Mouse (Mus musculus) embryonic fibroblast, embryonic 13.5 days (primary cell): Measurements from ENCODE around the gene Ier5l. TPM values are rescaled to one million over a fixed set of nuclear protein-coding genes. Genes with fewer than 3 reads are reported as not detected.
A peak's percentile ranks its signal among the peaks of the same experiment; 100 is the strongest.

ENCODE experiments used
- H3K27ac ChIP-seq: 2 replicates; pipeline ENCODE4 v1.5.1; 2012; ENCODE audit warnings: low read length, control low read depth, inconsistent platforms; ENCODE audit not compliant: insufficient read depth
- H3K4me1 ChIP-seq: 2 replicates; pipeline ENCODE4 v1.6.1; 2011; ENCODE audit warnings: low read length; ENCODE audit not compliant: control insufficient read depth, insufficient read depth
- H3K4me3 ChIP-seq: 2 replicates; pipeline ENCODE4 v1.5.1; 2011; ENCODE audit warnings: mild to moderate bottlenecking, control low read depth, low read length; ENCODE audit not compliant: insufficient read depth
- CTCF ChIP-seq: IDR thresholded peaks from 2 replicates; pipeline ENCODE4 v1.5.1; 2011; ENCODE audit warnings: mild to moderate bottlenecking, control low read depth, low read length, moderate library complexity, borderline replicate concordance; ENCODE audit not compliant: insufficient read depth
- POLR2A ChIP-seq: IDR thresholded peaks from 2 replicates; pipeline ENCODE4 v1.6.1; 2011; ENCODE audit warnings: low read depth, mild to moderate bottlenecking, control low read depth, low read length, moderate library complexity
- polyA plus RNA-seq: library from polyadenylated mRNA; stranded (reverse); fragments of >200 nt; gene quantifications from 2 replicates; pipeline ENCODE4 v1.2.4, GENCODE M21; 2011; ENCODE audit warnings: low read depth; ENCODE audit not compliant: missing spikeins, insufficient read length

Ier5l gene
- 17.1 and 18.1 TPM in 2 replicates for polyA plus RNA-seq

DNA sequence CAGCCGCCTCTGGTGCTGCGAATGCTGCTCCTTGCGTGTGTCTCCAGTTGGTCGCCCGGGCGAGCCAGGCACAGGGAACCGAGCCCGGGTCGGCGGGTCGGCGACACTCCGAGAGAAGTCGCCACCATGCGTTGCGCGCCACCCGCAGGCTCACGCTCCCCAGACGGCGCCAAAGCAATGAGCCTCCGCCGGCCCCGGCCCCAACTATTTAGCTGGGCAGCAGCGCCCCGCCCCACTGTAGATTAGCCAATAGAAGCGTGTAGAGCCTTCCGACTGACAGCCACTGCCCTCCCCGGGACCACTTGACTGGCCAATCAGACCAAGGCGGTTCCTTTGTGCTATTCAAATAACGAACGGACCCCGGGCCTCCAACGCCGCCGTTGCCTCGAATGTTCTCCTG lies at the start of gene Ier5l:
Gene Ier5l, minus strand, starts transcription at position 181 of the 400 bp plus-strand sequence.
- H3K27ac ChIP-seq = peak within 1 kb of the TSS; percentile 98
- TF ChIP-seq CTCF (no peak), POLR2A (peak; percentile 100)
- peaks cover 3% of the 10 kb centered on the region for H3K4me1 ChIP-seq
- peak within 1 kb of the TSS; percentile 76 for H3K4me3 ChIP-seq

DNA sequence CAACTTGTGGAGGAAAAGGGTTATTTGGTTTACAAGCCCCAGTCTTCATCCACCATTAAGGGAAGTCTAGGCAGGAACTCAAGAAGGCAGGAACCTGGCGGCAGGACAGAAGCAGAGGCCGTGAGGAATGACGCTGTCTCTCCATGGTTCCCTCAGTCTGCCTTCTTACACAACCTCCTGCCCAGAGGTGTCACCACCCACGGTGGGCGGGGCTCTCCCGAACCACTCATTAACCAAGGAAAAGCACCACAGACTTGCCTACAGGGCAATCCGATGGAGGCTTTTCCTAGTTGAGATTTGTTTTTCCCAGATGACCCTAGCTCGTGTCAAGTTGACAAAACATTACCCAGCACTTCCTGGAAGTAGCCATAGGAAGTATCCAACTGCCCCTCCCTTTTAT lies 49.7 kb upstream of the Ier5l start:
- no peak overlapping the region for H3K4me3 ChIP-seq
- peaks cover 5% of the 10 kb centered on the region; the same call in 1 of the 2 replicates for H3K4me1 ChIP-seq
- TF ChIP-seq CTCF = no peak
- no peak for TF ChIP-seq POLR2A
- H3K27ac ChIP-seq = no peak overlapping the region

DNA sequence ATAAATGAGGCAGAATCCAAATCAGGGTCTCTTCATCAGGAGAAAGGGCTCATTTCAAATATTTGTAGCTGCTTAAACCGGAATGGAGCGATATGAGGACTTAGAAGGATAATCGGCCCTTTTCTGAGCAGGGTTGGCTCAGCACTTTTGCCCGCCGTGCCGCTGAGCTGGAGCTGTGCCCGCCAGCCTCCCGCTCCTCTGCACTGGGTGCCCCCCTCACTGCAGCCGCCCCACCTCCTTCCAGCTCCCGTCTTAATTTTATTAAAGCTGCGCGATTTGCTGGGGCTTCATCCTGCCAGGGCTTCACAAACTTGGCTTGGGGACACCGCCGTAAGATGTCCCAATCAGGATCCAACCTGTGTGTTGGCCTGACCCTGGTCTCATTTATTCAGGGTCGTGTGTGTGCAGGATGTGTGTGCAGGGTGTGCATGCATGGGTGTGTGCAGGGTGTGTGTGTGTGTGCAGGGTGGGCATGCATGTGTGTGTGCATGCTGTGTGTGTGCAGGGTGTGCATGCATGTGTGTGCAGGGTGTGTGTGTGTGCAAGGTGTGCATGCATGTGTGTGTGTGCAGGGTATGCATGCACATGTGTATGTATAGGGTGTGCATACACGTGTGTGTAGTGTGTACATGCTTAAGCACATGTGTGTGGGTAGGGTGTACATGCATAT lies 36.8 kb upstream of the Ier5l start:
- H3K4me3 ChIP-seq = no peak overlapping the region
- no peak overlapping the region for H3K27ac ChIP-seq
- TF ChIP-seq POLR2A (no peak), CTCF (peak; percentile 25; the same call in 1 of the 2 replicates)
- H3K4me1 ChIP-seq = no peaks in the 10 kb centered on the region

DNA sequence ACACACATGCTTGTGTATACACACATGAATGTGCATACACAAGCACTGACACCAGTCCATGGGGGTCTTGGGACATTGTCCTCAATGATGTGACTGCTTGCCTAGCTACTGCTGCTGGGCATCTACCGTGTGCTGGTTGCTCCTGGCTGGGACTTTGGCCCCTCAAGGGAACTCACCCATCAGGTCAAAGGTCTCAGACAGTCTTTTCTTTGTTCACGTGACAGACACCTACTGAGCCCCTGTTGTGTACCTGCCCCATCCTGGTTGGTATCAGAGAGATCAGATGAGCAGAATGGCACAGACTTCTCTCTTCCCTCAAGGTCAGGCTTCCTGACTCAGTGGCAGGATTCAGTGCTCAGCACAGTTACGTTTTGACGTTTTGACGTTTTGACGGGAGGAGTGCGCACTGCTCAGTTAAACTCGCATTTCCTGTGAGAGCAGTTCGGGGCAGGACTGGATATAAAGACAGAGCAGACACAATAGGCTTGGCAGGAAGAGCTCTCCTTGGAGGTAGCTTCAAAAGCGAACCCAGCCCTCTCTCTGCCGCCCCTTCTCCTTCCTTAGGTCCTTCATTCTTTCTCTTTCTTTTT lies 33.2 kb upstream of the Ier5l start:
- Histone ChIP-seq H3K4me1 (no peaks in the 10 kb centered on the region), H3K4me3 (no peak overlapping the region), H3K27ac (no peak overlapping the region)
- TF ChIP-seq CTCF = no peak
- TF ChIP-seq POLR2A = no peak

DNA sequence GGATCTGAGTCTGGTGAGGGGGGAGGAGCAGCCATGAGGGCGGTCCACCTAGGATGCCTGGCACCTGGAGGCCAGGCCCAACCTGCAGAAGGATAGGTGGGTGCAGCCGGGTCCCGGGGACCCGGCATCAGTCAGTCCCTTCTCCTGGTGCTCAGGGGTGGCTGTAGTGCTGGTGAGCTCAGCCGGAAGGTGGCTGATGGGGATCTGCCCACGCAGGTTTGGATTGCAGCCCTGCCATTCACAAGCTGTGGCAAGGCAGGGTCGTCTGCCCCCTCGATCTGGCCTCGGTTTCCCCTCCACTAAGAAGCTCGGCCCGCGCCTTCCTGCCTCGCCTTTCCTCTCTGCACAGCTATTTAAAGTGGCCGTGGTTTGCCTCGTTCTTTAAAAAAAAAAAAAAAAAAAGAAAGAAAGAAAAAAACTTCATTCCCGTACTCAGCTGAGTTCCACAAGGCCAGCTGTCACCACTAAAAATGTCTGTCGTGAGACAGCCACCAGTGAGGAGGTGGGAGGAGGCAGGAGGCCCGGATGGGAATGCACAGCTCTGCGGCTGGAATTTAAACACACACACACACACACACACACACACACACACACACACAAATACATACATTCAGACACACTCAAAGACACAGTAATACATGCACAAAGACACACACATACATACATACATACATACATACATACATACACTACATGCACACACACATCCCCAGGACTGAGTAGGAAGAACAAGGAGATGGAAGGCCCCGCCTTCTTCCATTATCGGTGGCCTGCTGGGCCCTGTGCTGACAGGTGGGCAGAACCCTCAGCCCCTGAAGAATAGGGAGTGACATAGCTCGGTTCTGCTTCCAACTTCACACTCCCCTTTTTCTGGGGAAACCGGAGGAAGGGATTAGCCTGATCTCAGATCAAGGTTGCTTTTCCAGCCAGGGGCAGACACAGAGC lies 29.9 kb upstream of the Ier5l start:
- TF ChIP-seq CTCF = no peak
- no peak for TF ChIP-seq POLR2A
- no peak overlapping the region for H3K4me3 ChIP-seq
- no peaks in the 10 kb centered on the region for H3K4me1 ChIP-seq
- no peak overlapping the region for H3K27ac ChIP-seq

DNA sequence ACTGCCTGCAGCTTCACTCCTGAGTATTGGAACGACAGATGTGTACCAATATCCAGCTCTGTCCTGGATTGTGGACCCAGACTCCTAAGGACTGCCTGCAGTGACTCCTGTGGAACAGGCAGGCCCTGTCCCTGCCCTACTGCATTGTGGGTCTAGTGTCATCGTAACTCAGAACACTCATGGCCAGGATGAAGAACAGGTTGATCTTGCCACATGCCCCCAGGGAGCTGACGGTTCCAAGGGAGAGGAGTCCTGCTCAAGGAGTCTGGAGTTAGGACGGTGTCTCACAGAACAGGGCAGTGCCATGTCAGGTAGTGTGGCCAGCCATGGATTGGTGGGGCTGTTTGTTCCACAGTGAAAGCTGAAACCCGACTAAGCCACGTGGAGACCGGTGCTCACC lies 27.7 kb upstream of the Ier5l start:
- H3K27ac ChIP-seq = no peak overlapping the region
- TF ChIP-seq CTCF (no peak), POLR2A (no peak)
- no peak overlapping the region for H3K4me3 ChIP-seq
- H3K4me1 ChIP-seq = no peaks in the 10 kb centered on the region

DNA sequence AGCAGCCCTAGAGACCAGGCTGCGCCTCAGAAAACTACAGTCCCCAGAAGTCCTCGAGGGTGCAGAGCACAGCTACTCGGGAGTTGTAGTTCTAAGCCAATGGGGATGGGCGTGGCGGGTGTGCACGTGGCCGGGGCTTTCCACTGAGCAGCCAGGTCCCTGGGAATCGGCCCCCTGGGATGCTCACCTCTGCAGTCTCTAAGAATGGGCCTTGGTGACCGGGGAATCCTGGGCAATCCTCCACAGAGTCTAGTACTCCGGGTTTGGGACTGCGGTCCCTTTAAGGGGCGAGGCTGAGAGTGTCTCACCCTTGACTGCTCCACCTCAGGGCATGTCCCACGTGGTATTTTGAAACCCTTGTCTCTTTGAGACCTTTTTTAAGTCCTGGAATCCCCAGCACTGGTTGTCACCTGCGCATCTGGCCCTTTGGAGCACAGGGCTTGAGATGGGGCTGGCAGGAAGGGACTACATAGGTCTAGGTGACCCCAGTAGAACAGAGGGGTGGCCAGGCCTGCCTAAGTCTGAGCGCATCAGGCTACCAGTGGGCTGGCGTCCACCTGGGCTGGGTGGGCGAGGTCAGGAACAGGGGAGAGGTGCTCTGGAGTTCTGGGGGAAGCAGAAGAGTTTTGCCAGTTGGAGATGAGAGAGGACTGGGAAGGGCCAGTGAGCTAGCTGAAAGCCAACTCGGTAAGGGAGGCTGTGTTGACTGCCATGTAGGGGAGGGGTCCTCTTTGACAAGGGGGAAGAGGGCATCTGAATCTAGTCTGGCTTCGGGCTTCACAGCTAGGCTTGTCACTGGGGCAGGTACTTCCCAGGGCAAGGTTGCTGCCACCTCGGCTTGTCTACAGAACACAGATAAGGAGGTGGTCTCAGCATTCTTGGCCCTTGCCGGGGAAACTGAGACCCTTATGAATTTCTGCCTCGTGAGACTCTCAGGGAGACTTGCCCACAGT lies 22.2 kb upstream of the Ier5l start:
- Histone ChIP-seq H3K4me1 (no peaks in the 10 kb centered on the region), H3K4me3 (no peak overlapping the region), H3K27ac (no peak overlapping the region)
- no peak for TF ChIP-seq POLR2A
- TF ChIP-seq CTCF = no peak

DNA sequence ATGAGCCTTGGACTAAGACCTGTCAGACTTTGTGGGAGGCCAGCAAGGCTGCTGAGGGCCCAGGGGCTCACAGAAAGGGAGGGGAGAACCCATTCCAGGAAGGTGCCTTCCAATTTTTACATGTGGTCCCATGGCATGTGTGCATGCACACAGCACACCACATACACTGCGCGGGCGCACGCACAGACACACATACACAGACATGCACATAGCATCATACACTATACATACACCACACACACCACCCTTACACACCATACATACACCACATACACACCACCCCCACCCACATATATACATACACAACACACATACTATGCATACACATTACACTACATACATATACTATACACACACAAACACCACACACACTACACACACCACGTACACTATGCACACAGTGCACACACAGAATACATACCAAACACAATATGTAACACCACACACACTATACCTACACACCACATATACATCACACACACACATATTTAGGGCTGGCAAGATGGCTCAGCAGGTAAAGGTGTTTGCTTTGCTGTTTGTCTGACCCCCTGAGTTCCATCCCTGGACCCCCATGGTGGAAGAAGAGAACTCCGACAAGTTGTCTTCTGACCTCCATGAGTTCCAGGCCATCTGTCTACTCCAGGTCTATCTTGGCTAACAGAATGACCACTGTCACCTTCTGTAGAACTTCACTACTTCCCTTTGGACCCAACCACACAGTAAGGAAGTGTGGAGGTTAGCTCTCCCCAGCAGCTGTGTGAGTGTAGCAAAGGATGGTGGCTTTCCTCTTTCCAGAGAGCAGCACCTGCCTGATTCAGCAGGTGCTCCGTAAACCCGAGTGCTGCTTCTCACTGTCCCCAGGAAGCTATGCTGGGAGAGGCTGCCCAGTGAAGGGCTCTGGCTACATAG lies 21.2 kb upstream of the Ier5l start:
- TF ChIP-seq CTCF (no peak), POLR2A (no peak)
- H3K4me1 ChIP-seq = no peaks in the 10 kb centered on the region
- H3K4me3 ChIP-seq = no peak overlapping the region
- no peak overlapping the region for H3K27ac ChIP-seq
